Mouse (Mus musculus): Measurements from ENCODE around the gene F11r.

GRCm38 (mm10) chr1:171410231-171410630, 27.1 kb upstream of the F11r start:
- TF ChIP-seq CTCF (IDR thresholded peaks at IDR 0.05; ENCODE audit: low read depth, low read length), result no peak
- TF ChIP-seq POLR2A (IDR thresholded peaks at IDR 0.05; ENCODE audit: borderline replicate concordance, low read depth, low read length), result no peak

Data from bone marrow macrophage, adult 2 months (primary cell).